Mouse (Mus musculus) stomach, postnatal 0 days (tissue): ENCODE measurements around the gene Ryk. TPM values are rescaled to one million over a fixed set of nuclear protein-coding genes. Genes with fewer than 3 reads are reported as not detected.
"Not testable (repeated sequence)": the region's sequence is repeated elsewhere in the genome, so short reads cannot be mapped to it uniquely, and the experiment has no call there.

Source experiments
- ATAC-seq: fragments of 200-750 bp; cut with Nextera tagmentation; 2 replicates; pipeline ENCODE4 v1.8.0; 2017; ENCODE audit not compliant: low FRiP score, low TSS enrichment
- DNase-seq: peaks from one replicate; pipeline ENCODE4 v3.0.0-alpha.2; 2016; ENCODE audit warnings: low spot score
- H3K27ac ChIP-seq: fragments of 300-500 bp; sonication (generic); replicated peaks from 2 replicates; pipeline ENCODE4 v1.5.1; 2014; ENCODE audit warnings: mild to moderate bottlenecking, control low read depth
- H3K27me3 ChIP-seq: fragments of 300-500 bp; sonication (generic); 2 replicates; pipeline ENCODE4 v1.6.1; 2014; ENCODE audit warnings: low read length; ENCODE audit not compliant: control insufficient read depth, insufficient read depth
- H3K36me3 ChIP-seq: fragments of 300-500 bp; sonication (generic); 2 replicates; pipeline ENCODE4 v1.6.1; 2014; ENCODE audit warnings: low read length, mixed read lengths; ENCODE audit not compliant: control insufficient read depth, insufficient read depth
- H3K4me1 ChIP-seq: fragments of 300-500 bp; sonication (generic); replicated peaks from 2 replicates; pipeline ENCODE4 v1.6.1; 2014; ENCODE audit warnings: antibody characterized with exemption; ENCODE audit not compliant: control insufficient read depth, insufficient read depth
- H3K4me2 ChIP-seq: fragments of 300-500 bp; sonication (generic); replicated peaks from 2 replicates; pipeline ENCODE4 v1.6.1; 2014; ENCODE audit warnings: low read depth, mild to moderate bottlenecking, control low read depth, moderate library complexity
- H3K4me3 ChIP-seq: fragments of 300-500 bp; sonication (generic); 2 replicates; pipeline ENCODE4 v1.5.1; 2014; ENCODE audit warnings: low read depth, low read length, control low read depth
- H3K9ac ChIP-seq: fragments of 300-500 bp; sonication (generic); 2 replicates; pipeline ENCODE4 v1.6.1; 2014; ENCODE audit warnings: mild to moderate bottlenecking, low read length, control low read depth, mixed read lengths
- H3K9me3 ChIP-seq: fragments of 300-500 bp; sonication (generic); 2 replicates; pipeline ENCODE4 v1.6.1; 2016; ENCODE audit warnings: low read length; ENCODE audit not compliant: control insufficient read depth
- CTCF ChIP-seq: IDR thresholded peaks from 2 replicates; pipeline ENCODE4 v1.5.1; 2016; ENCODE audit warnings: antibody characterized with exemption, low read depth, mild to moderate bottlenecking, moderate library complexity
- EP300 ChIP-seq: optimal IDR thresholded peaks from 2 replicates; pipeline ENCODE3; 2016; ENCODE audit warnings: antibody characterized with exemption
- WGBS: fragments of 180-500 bp; shearing (Covaris S2); extraction: QIAGEN DNeasy Blood & Tissue Kit; methylation state at CpG from one replicate; pipeline ENCODE4 v1.1.7; 2014; 5-methylcytosine and 5-hydroxymethylcytosine counted together
- polyA plus RNA-seq: library from polyadenylated mRNA; unstranded; fragments of >200 nt; fragmentation: Nextera tagmentation; extraction: Ambion mirVana; gene quantifications from 2 replicates; pipeline ENCODE4 v1.2.1, GENCODE M21; 2015

Ryk gene
- polyA plus RNA-seq, 1 experiment from 2014 or later, result 16.8 TPM

DNA sequence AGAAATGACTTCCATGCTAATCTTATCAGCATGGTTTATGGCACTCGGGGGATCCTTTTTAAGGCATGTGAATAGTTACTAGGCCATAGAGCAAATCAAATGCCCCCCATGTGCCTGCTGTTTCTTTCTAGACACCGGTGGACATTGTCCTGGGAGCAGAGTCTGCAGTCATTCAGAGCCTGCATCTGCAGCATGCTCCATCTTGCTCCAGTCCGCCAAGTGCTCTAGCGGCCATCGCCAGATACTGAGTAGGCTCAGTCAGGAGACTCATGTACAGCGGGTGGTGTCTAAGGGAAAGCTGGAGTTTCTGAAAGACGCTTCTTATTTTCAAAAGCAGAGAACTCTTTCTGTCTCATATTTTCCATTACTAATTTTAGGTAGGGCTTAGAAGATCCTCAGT lies 67.6 kb downstream of the Ryk start:
- Histone ChIP-seq H3K36me3 (peaks cover 20% of the 10 kb centered on the region), H3K4me2 (no peak overlapping the region), H3K9ac (no peak overlapping the region), H3K4me1 (no peaks in the 10 kb centered on the region), H3K27ac (no peak overlapping the region), H3K4me3 (no peak overlapping the region), H3K27me3 (no peaks in the 10 kb centered on the region), H3K9me3 (no peaks in the 10 kb centered on the region)
- TF ChIP-seq CTCF (no peak), EP300 (no peak)
- DNase-seq, result no peak
- WGBS, result 94% methylated on average over 7 of the region's 7 CpGs
- no peak for ATAC-seq

DNA sequence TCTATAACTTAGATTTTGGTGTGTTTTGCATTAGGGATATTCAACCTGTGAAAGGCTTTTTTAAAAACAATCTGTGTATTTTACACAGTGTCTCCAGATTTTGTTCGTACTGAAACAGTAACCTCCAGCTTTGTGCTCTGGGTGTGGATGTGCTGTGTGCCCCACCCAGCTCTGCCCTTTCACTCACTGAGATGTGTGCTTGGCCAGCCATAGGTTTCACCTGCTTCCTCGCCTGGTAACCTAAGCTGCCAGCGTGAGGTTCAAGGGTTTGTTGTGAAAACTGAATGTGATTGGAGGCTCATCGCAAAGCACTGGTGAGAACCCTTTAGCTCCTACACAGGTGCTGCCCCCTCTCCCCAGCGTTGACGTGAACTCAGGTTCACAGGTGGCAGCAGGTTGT lies 70.2 kb downstream of the Ryk start:
- Histone ChIP-seq H3K9ac (no peak overlapping the region), H3K36me3 (peaks cover 19% of the 10 kb centered on the region), H3K4me1 (no peaks in the 10 kb centered on the region), H3K4me3 (no peak overlapping the region), H3K9me3 (no peaks in the 10 kb centered on the region), H3K27ac (peak overlapping the region; percentile 77), H3K4me2 (no peak overlapping the region), H3K27me3 (no peaks in the 10 kb centered on the region)
- DNase-seq (peak; percentile 75), ATAC-seq (peak; percentile 94)
- TF ChIP-seq CTCF (no peak), EP300 (no peak)
- 64% methylated on average over 6 of the region's 6 CpGs for WGBS

DNA sequence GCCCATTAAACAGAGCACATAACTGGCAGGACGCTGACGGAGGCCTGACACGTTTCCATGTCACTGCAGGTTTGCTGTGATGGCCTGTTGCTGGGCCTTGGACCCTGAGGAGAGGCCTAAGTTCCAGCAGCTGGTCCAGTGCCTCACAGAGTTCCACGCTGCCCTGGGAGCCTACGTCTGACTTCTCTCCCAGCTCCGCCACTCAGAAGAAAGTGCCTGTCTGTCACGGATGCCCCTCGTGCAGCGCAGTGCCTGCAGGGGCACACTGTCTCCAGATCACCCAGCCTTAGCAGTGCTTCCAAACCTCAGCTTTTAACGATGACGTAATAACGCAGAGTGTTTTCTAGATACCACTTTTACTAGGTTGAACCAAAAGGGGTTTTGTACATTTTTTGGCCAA lies 72.1 kb downstream of the Ryk start:
- H3K4me2 ChIP-seq, result no peak overlapping the region
- H3K36me3 ChIP-seq, result peaks cover 19% of the 10 kb centered on the region

GRCm38 (mm10) chr9:102907521-102908246 lies 73.0 kb downstream of the Ryk start:
- 82% methylated on average over 11 of the region's 11 CpGs for WGBS

More for the DNA sequence above, 72.1 kb downstream of the Ryk start:
- no peak for DNase-seq
- no peaks in the 10 kb centered on the region for H3K27me3 ChIP-seq
- 90% methylated on average over 12 of the region's 12 CpGs for WGBS
- H3K27ac ChIP-seq, result no peak overlapping the region
- H3K4me3 ChIP-seq, result no peak overlapping the region
- TF ChIP-seq EP300 (no peak), CTCF (no peak)
- no peaks in the 10 kb centered on the region for H3K9me3 ChIP-seq
- no peaks in the 10 kb centered on the region for H3K4me1 ChIP-seq
- ATAC-seq, result no peak
- no peak overlapping the region for H3K9ac ChIP-seq

DNA sequence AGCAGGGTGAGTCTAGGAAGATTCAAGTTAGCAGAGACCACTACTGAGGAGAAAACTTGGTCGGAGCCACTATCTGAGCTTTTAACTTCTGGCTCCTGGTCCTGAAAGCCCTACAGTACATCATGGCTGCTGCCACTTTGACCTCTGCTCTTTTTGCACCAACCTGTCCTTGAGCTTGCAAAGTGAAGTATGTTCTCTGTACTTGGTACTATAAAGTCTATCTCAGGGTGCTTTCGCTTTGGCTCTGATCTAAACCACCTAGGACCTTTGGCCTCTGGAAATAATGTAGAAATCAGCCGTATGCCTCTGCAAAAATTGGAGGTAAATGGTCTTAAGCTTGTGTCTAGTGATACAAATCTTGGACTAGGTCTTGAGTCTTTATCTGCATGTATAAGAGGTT lies 76.8 kb downstream of the Ryk start:
- DNase-seq, result no peak
- 96% methylated on average over 3 of the region's 3 CpGs for WGBS
- Histone ChIP-seq H3K27ac (no peak overlapping the region), H3K9me3 (no peaks in the 10 kb centered on the region), H3K4me3 (no peak overlapping the region), H3K4me1 (no peaks in the 10 kb centered on the region), H3K27me3 (no peaks in the 10 kb centered on the region), H3K36me3 (peaks cover 11% of the 10 kb centered on the region; the same call in 1 of the 2 replicates), H3K9ac (no peak overlapping the region), H3K4me2 (no peak overlapping the region)
- no peak for ATAC-seq
- TF ChIP-seq CTCF (no peak), EP300 (no peak)

More at GRCm38 (mm10) chr9:102907521-102908246, 73.0 kb downstream of the Ryk start:
- ATAC-seq (no peak), DNase-seq (no peak)
- Histone ChIP-seq H3K36me3 (peaks cover 19% of the 10 kb centered on the region), H3K9ac (no peak overlapping the region), H3K4me3 (no peak overlapping the region), H3K27me3 (no peaks in the 10 kb centered on the region), H3K4me2 (no peak overlapping the region), H3K4me1 (no peaks in the 10 kb centered on the region), H3K27ac (no peak overlapping the region), H3K9me3 (no peaks in the 10 kb centered on the region)
- no peak for TF ChIP-seq CTCF
- no peak for TF ChIP-seq EP300

DNA sequence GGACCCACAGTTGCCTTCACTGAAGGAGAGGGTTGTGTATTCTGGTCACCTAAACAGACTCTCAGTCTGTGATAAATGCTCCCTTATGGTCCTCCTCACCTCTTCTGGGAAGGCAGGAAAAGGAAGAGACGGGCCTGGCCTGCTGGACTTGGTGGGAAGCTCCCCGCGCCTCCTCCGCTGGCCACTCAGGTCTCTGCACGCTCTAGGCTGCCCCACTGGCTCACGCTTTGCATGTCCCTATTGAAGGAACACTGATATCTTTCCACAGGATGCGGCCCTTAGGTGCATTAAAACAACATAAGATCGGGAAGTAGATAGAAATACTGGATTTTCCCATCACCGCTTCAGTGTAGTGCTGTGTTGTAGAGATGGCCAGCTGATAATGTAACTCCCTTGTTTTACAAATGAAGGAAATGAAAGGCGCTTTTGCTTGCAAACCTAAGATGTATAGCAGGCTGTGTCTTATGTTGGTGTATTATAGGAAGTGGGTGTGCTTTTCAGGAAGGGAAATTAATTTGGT lies 77.9 kb downstream of the Ryk start:
- H3K9ac ChIP-seq, result no peak overlapping the region
- no peak for TF ChIP-seq EP300
- no peak for TF ChIP-seq CTCF
- 94% methylated on average over 10 of the region's 10 CpGs for WGBS
- no peaks in the 10 kb centered on the region for H3K27me3 ChIP-seq
- 0 out of 2 replicates have a peak, but pooled peaks have one; percentile 11 for ATAC-seq
- H3K36me3 ChIP-seq, result peaks cover 9% of the 10 kb centered on the region; the same call in 1 of the 2 replicates
- no peaks in the 10 kb centered on the region for H3K4me1 ChIP-seq
- no peak overlapping the region for H3K4me3 ChIP-seq
- H3K4me2 ChIP-seq, result no peak overlapping the region
- no peak for DNase-seq
- no peak overlapping the region for H3K27ac ChIP-seq
- H3K9me3 ChIP-seq, result no peaks in the 10 kb centered on the region

DNA sequence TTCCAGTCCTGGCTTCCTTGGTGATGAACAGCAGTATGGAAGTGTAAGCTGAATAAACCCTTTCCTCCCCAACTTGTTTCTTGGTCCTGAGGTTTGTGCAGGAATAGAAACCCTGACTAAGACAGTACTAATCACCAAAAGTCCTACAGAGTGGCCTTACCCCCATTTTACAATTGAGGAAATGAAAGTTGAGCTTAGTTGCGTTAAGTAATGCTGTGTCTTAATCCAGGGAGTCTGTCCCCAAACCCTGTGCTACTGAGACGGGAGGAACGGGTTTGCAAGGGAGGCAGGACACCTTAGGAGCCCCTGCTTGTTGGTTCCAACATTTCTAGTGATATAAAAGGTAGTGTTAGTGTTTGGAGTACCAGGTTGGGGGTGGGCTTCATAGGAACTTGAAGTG lies 78.9 kb downstream of the Ryk start:
- 87% methylated on average over 3 of the region's 3 CpGs for WGBS
- not testable (repeated sequence) for H3K27ac ChIP-seq

More for the DNA sequence above, 78.9 kb downstream of the Ryk start:
- not testable (repeated sequence) for H3K4me2 ChIP-seq, H3K4me1 ChIP-seq, H3K4me3 ChIP-seq, ATAC-seq, DNase-seq, H3K9ac ChIP-seq, H3K27me3 ChIP-seq, H3K36me3 ChIP-seq, H3K9me3 ChIP-seq
